Mouse (Mus musculus): ENCODE data around the gene Golga7b. TPM values are rescaled to one million over a fixed set of nuclear protein-coding genes. Genes with fewer than 3 reads are reported as not detected.

Golga7b gene
- polyA plus RNA-seq (2012; rRNA removed), result 0.14 TPM in 2 replicates

GRCm38 (mm10) chr19:42247519-42247918 is at the start of gene Golga7b:
Golga7b (plus strand) TSS chr19:42247574.

GRCm38 (mm10) chr19:42201696-42202381 is 45.5 kb upstream of the Golga7b start, which contains the start of gene Sfrp5:
Sfrp5 (minus strand) TSS chr19:42202252.

Other genes starting within 250 kb of the Golga7b start
- gene Ankrd2, start 211.6 kb upstream of the Golga7b start, polyA plus RNA-seq (2012; rRNA removed), result 0.46 and 0.90 TPM in 2 replicates
- gene Hoga1, start 202.0 kb upstream of the Golga7b start, polyA plus RNA-seq (2012; rRNA removed), result 2.8 and 3.7 TPM in 2 replicates
- gene 4933411K16Rik, start 195.3 kb upstream of the Golga7b start, polyA plus RNA-seq (2012; rRNA removed), result 0.51 and 0.58 TPM in 2 replicates
- 12.2 and 12.9 TPM in 2 replicates for gene Morn4, start 161.2 kb upstream of the Golga7b start, polyA plus RNA-seq (2012; rRNA removed)
- 55.5 and 57.1 TPM in 2 replicates for gene Pi4k2a, start 157.1 kb upstream of the Golga7b start, polyA plus RNA-seq (2012; rRNA removed)
- 62.2 and 67.3 TPM in 2 replicates for gene Avpi1, start 118.5 kb upstream of the Golga7b start, polyA plus RNA-seq (2012; rRNA removed)
- gene Marveld1, start 100.2 kb upstream of the Golga7b start, polyA plus RNA-seq (2012; rRNA removed), result 148 and 163 TPM in 2 replicates
- gene Zfyve27, start 83.6 kb upstream of the Golga7b start, polyA plus RNA-seq (2012; rRNA removed), result 43.0 and 46.5 TPM in 2 replicates
- gene Sfrp5, start 45.3 kb upstream of the Golga7b start, polyA plus RNA-seq (2012; rRNA removed), result 2.8 and 3.0 TPM in 2 replicates
- gene Crtac1, start 184.2 kb downstream of the Golga7b start, polyA plus RNA-seq (2012; rRNA removed), result 4.2 and 4.4 TPM in 2 replicates